10 mouse cellular contexts compared by ENCODE assay signal in genomic region chr7:143005344-143006096, GRCm38 (mm10). TPM values are rescaled to one million over a fixed set of nuclear protein-coding genes. Genes with fewer than 3 reads are reported as not detected.
A peak's percentile ranks its signal among the peaks of the same experiment; 100 is the strongest.
DNase-seq lines count a peak whose midpoint lies in the region; ATAC-seq and TF ChIP-seq lines count a peak whose summit lies in the region.
"Had no signal": no experiment of that assay in that cellular context is flagged by ENCODE, and none has a peak within 500 bp of the region (broad histone marks: within the 10 kb centered on the region; RNA-seq: fewer than 3 reads in every experiment).

No protein-coding gene starts in this region.

- DNase-seq in gastrocnemius, adult 2 months = no peak
- DNase-seq in gastrocnemius, postnatal 4 days (ENCODE audit: low spot score in 2 of 2) = no peak
- peak; percentile 36 to 45 for DNase-seq in natural killer cell, adult 2 months (ENCODE audit: low spot score in 2 of 2)
- no peak for DNase-seq in cerebellum, postnatal 4 days (ENCODE audit: low spot score in 2 of 2)
- no peak for DNase-seq in left cerebral cortex, adult 18-20 months (ENCODE audit: low spot score in 2 of 2)
- no peak for DNase-seq in kidney, adult 18-20 months
- DNase-seq: cerebellum, adult 9-10 months had no signal

- TF ChIP-seq CTCF in gastrocnemius, adult 2 months (IDR thresholded peaks at IDR 0.05) = no peak

- peak overlapping the region; percentile 21 for H3K4me3 ChIP-seq in gastrocnemius, adult 2 months
- H3K4me3 ChIP-seq: hindbrain, embryonic 12.5 days had no signal

- H3K27ac ChIP-seq in gastrocnemius, adult 2 months = peak overlapping the region; percentile 51
- H3K27ac ChIP-seq: hindbrain, embryonic 12.5 days had no signal

- intact Hi-C loops in gastrocnemius, adult 2 months (cut with DNase I) = loop anchor here (5.0 to 10.0 kb wide), 2 partner anchors 132 to 459 kb away; partner anchors contain the start of gene Cdkn1c

- peak; percentile 48 for ATAC-seq in CD4-positive, CD25-positive, alpha-beta regulatory T cell, adult 4 months
- peak; percentile 19 to 26 for ATAC-seq in hematopoietic stem cell, adult 5-6 weeks (replicated peaks in 1 of 2; ENCODE audit: insufficient read depth in 1 of 2, low FRiP score in 2 of 2, low TSS enrichment in 1 of 2, low read depth in 1 of 2, poor library complexity in 2 of 2, severe bottlenecking in 2 of 2)

RNA-seq across cellular contexts. Expression of gene Tspan32, which starts 0.7 kb away (rescaled TPM):
- under 1 TPM; 0.23 to 0.39 TPM for total RNA-seq in gastrocnemius, adult 2 months (2021)
- total RNA-seq in gastrocnemius, postnatal 4 days (2021) = under 1 TPM; 0.88 to 0.96 TPM
- 100 to 1,000 TPM; 672 to 754 TPM for polyA plus RNA-seq in CD4-positive, CD25-positive, alpha-beta regulatory T cell, adult 4 months (2017; shearing (Covaris generic))
- 102 and 164 TPM in 2 replicates for total RNA-seq in hematopoietic stem cell, adult 5-6 weeks (2017)
- total RNA-seq in left cerebral cortex, adult 18-20 months (2021) = under 1 TPM in 1 of 2 experiments, not detected in 1; 0.44 TPM

RNA-seq across cellular contexts. Expression of gene Ascl2, which starts 36.5 kb away (rescaled TPM):
- not detected for total RNA-seq in gastrocnemius, adult 2 months (2021)
- under 1 TPM in 1 of 2 experiments, not detected in 1; 0.22 TPM for total RNA-seq in gastrocnemius, postnatal 4 days (2021)
- polyA plus RNA-seq in CD4-positive, CD25-positive, alpha-beta regulatory T cell, adult 4 months (2017; shearing (Covaris generic)) = 1 to 10 TPM in 1 of 2 experiments, under 1 TPM in 1; 0.66 to 1.7 TPM
- total RNA-seq in hematopoietic stem cell, adult 5-6 weeks (2017) = not detected in 2 replicates
- not detected for total RNA-seq in left cerebral cortex, adult 18-20 months (2021)

RNA-seq across cellular contexts. Expression of gene Cd81, which starts 47.0 kb away (rescaled TPM):
- total RNA-seq in gastrocnemius, adult 2 months (2021) = 100 to 1,000 TPM; 100 to 129 TPM
- 100 to 1,000 TPM; 347 to 375 TPM for total RNA-seq in gastrocnemius, postnatal 4 days (2021)
- polyA plus RNA-seq in CD4-positive, CD25-positive, alpha-beta regulatory T cell, adult 4 months (2017; shearing (Covaris generic)) = 100 to 1,000 TPM; 290 to 354 TPM
- total RNA-seq in hematopoietic stem cell, adult 5-6 weeks (2017) = 257 and 341 TPM in 2 replicates
- total RNA-seq in left cerebral cortex, adult 18-20 months (2021) = 100 to 1,000 TPM; 388 to 392 TPM

Comparison
In these comparisons a context has a peak if more than half of its experiments do, and no peak if none do; other contexts are left out.
1. DNase-seq: peak in natural killer cell, adult 2 months (2 of 2); none in gastrocnemius, adult 2 months (single experiment), gastrocnemius, postnatal 4 days (0 of 2), cerebellum, postnatal 4 days (0 of 2), left cerebral cortex, adult 18-20 months (0 of 2) and kidney, adult 18-20 months (single experiment).
2. RNA of gene Tspan32, which starts 0.7 kb away (total RNA-seq): 102 to 164 TPM in hematopoietic stem cell, adult 5-6 weeks; 0.88 to 0.96 TPM in gastrocnemius, postnatal 4 days, 0.44 TPM in left cerebral cortex, adult 18-20 months and 0.23 to 0.39 TPM in gastrocnemius, adult 2 months; every median in the first group is over 10 times any median in the second.